Mouse (Mus musculus) erythroblast, embryonic 14.5 days (primary cell): ENCODE results near the gene Tor2a.

Experiments
- GATA1 ChIP-seq: IDR thresholded peaks from 2 replicates; pipeline ENCODE4 v1.6.1; 2012; ENCODE audit warnings: low read length, inconsistent platforms, mixed read lengths
- TAL1 ChIP-seq: IDR thresholded peaks from 3 replicates; pipeline ENCODE4 v1.6.1; 2012; ENCODE audit warnings: low read length, inconsistent platforms, mixed read lengths

GRCm38 (mm10) chr2:32727435-32727834, 29.6 kb upstream of the Tor2a start:
- TF ChIP-seq GATA1: no peak
- TF ChIP-seq TAL1: no peak
